Mouse (Mus musculus) kidney, adult 9 months (tissue): ENCODE measurements around the gene Amt.
"Not testable (repeated sequence)": the region's sequence is repeated elsewhere in the genome, so short reads cannot be mapped to it uniquely, and the experiment has no call there.

ENCODE experiments used
- DNase-seq: peaks from one replicate; pipeline ENCODE4 v3.0.0; 2022

Gene Amt

DNA sequence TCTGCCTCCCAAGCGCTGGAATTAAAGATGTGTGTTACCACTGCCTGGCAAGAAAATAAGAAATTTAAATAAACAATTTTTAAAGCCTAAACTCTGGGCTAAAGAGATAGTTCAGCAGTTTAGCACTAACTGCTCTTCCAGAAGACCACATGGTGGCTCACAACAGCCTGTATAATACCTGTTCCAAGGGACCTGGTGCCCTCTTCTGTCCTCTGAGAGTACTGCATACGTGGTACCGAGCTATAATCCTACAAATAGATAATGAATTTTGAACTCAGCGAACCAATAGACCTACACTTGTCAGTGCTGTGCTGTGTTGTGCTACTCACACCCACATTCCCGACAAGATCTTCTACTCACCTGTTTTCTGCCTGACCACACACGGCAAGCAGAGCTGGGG is 12.2 kb upstream of the Amt start:
- DNase-seq: peak; percentile 90

DNA sequence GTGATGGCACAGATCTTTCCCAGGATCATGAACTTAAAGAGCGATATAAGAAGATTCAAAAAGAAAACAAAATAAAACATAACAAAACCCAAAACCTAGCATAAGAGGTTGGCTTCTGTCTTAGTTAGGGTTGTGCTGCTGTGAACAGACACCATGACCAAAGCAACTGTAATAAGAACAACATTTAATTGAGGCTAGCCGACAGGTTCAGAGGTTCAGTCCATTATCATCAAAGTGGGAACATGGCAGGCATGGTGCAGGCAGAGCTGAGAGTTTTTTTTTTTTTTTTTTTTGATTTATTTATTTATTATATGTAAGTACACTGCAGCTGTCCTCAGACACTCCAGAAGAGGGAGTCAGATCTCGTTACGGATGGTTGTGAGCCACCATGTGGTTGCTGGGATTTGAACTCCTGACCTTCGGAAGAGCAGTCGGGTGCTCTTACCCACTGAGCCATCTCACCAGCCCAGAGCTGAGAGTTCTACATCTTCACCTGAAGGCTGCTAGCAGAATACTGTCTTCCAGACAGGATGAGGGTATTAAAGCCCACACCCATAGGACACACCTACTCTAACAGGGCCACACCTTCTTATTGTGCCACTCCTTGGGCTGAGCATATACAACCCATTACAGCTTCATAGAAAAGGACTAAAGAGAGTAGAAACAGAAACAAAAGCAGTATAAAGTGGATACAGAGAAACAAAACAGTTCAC is 9.0 kb upstream of the Amt start:
- not testable (repeated sequence) for DNase-seq

GRCm38 (mm10) chr9:108289347-108289746 is 7.3 kb upstream of the Amt start:
- no peak for DNase-seq

- DNase-seq: peak; percentile 98
Measured at GRCm38 (mm10) chr9:108290016-108290750, 6.5 kb upstream of the Amt start, which contains the start of gene Nicn1. Gene Nicn1 (plus strand): TSS chr9:108290429.

GRCm38 (mm10) chr9:108290773-108291172 is 5.9 kb upstream of the Amt start:
- no peak for DNase-seq

DNA sequence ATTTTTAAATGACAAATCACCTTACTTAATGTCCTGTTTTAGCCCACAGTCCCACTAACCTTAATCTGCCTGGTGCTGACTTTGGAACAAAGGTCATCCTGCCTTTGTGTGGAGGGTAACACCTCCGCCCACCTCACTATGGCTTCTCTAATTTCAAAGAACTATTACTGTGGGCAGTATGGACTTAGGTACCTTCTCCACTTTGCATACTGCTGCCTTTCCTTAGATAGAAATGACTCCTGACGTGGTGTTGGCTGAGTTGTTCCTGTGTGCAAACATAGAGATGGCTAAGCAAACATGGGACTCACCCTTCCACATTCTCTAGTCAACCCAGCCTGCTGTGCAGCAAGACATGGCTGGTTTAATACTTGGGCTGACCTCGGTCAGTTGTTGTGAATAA is 5.2 kb downstream of the Amt start:
- DNase-seq: no peak

- DNase-seq: no peak
Measured at GRCm38 (mm10) chr9:108304716-108305115, 8.1 kb downstream of the Amt start.

DNA sequence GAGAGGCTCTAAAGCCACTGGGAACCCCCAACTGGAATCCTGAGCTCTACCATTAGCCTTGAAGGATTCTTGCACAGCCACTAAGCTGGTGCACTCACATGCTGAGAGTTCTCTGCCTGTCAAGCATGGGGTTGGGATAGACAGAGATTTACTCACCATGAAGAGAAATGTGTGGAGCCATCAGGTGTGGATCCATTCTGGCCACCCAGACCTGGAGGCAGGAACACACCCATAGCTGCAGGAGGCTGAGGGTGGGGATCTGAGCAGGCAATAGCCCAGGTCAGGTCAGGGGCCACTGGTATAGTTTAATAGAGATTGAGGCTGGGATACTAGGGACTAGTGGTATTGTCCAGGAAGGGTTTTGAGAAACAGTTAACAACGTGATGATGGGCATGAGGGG is 8.5 kb downstream of the Amt start:
- DNase-seq: no peak

- DNase-seq: peak; percentile 100
Measured at GRCm38 (mm10) chr9:108305629-108306520, 9.2 kb downstream of the Amt start, which contains the start of the genes Rhoa and Tcta. Gene Rhoa (plus strand): TSS chr9:108306129. Gene Tcta (minus strand): TSS chr9:108306160.

DNA sequence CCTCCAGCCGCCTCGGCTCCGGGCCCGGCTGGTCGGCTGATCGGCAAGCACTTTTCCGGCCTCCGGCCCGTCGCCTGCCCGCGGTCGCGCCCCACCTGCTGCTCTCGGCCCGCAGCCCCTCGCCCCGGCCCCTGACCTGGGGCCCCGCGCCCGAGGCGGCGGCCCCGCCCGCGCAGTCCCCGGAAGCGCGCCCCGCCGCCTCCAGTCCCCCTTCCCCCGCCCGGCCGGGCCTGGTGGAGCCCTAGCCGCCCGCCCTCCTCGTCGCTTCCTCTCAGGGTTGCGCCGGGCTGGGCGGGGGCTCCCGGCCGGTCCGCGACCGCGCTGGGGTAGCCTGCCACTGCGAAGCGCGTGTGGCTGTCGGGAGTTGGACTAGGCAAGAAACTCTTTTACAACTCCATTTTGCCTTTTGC is 9.9 kb downstream of the Amt start:
- peak; percentile 70 for DNase-seq

GRCm38 (mm10) chr9:108307021-108307807 is 10.6 kb downstream of the Amt start:
- no peak for DNase-seq

- peak; percentile 41 for DNase-seq
Measured at GRCm38 (mm10) chr9:108308141-108308540, 11.5 kb downstream of the Amt start.

- no peak for DNase-seq
Measured at GRCm38 (mm10) chr9:108317572-108317971, 20.9 kb downstream of the Amt start.

DNA sequence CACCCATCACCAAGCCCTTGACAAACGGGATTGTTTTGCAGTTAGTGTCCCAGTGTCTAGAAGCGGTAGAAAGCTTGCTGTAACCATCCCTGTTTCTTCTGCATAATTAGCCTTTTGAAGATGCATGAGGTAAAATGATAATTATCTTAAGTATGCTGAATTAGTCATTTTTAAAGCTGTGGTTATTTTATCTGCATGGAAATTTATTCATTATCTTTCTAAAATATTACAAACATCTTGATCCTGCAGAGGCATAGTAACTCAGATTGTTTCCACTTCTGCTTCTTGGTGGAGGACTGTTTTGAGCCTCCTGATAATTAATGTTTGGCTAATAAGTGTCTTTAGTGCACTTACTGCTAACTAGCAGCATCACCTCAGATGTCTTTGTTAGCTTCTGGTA is 21.8 kb downstream of the Amt start:
- DNase-seq: no peak

DNA sequence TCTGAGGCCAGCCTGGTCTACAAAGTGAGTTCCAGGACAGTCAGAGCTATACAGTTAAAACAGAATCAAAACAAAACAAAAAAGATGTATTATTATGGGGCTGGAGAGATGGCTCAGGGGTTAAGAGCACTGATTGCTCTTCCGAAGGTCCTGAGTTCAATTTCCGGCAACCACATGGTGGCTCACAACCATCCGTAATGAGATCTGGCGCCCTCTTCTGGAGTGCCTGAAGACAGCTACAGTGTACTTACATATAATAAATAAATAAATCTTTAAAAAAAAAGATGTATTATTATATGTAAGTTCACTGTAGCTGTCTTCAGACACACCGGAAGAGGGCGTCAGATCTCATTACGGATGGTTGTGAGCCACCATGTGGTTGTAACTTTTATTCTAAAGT is 25.4 kb downstream of the Amt start:
- DNase-seq: not testable (repeated sequence)

- DNase-seq: no peak
Measured at GRCm38 (mm10) chr9:108324784-108325183, 28.1 kb downstream of the Amt start.

DNA sequence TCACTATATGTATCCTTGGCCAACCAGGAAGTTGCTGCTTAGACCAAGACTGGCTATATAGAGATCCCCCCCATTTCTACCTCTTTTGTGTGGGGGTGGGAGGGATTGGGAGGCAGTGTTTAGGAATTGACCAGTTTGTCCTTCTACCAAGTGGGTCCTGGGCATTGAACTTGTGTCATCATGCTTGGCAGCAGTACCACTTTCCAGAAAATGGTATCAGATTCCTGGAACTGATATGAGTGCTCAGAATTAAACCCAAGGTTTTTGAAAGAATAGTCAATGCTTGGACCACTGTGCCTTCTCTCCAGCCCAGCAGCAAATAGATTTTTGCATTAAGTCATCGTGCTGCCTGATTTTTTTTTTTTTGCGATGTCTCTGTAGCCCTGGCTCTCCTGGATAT is 29.2 kb downstream of the Amt start:
- DNase-seq: no peak

- DNase-seq: no peak
Measured at GRCm38 (mm10) chr9:108337848-108338550, 41.3 kb downstream of the Amt start.

DNA sequence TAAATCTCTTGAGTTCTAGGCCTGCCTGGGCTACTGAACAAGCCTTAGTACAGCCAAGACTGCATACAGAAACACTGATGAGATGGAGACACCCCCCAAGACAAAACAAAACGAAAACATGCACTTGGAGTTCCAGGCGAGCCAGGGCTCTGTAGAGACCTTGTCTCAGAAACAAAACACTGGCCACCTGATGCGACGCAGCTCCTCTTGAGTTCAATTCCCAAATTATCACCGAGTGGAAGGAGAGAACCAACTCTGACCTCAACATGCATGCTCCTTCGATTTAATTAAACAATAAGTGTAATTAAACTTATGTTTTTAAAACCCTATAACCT is 41.9 kb downstream of the Amt start:
- DNase-seq: no peak

- DNase-seq: peak; percentile 98
Measured at GRCm38 (mm10) chr9:108338886-108339781, 42.5 kb downstream of the Amt start, which contains the start of gene Gpx1. Gene Gpx1 (plus strand): TSS chr9:108338903.

DNA sequence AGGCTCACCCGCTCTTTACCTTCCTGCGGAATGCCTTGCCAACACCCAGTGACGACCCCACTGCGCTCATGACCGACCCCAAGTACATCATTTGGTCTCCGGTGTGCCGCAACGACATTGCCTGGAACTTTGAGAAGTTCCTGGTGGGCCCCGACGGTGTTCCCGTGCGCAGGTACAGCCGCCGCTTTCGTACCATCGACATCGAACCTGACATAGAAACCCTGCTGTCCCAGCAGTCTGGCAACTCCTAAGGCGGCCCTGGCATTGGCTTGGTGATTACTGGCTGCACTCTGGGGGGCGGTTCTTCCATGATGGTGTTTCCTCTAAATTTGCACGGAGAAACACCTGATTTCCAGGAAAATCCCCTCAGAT is 43.2 kb downstream of the Amt start:
- no peak for DNase-seq
